Mouse (Mus musculus) embryonic stem cell, embryonic (primary cell): ENCODE measurements around the gene Lrriq4.

Experiments used
- CTCF ChIA-PET, 4 experiments: fragments of 300-600 bp in 2 of 4; fragments of 350-600 bp in 2 of 4; sonication (Branson Sonifier 250); formaldehyde crosslinking; loops; one replicate each; lab custom pipeline; 2022; ENCODE audit warnings: inconsistent platforms in 2 of 4; lab: Charles Lee
- POLR2A ChIA-PET, 4 experiments: fragments of 300-600 bp in 2 of 4; fragments of 350-600 bp in 2 of 4; sonication (Branson Sonifier 250); formaldehyde crosslinking; loops; one replicate each; lab custom pipeline; 2022; ENCODE audit warnings: antibody characterized with exemption in 4 of 4, inconsistent platforms in 1 of 4; lab: Charles Lee

Lrriq4 gene

DNA sequence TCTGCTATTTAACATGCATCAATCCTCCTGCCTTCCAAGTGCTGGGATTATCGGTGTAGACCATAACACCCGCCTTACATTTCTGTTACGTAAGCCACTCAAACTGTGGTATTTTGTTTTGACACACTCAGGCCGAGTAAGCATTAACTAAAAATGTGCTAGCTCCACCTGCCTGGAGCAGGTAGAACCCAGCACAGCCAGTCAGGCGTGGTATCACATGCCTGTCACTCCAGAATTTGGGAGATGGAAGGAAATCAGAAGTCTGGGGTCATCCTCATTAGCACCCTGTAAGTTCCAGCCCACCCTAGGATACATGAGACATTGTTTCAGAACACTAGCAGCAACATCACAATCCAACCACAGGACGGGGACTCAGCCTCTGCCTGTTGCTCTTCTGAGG is 65.9 kb downstream of the Lrriq4 start:
- CTCF ChIA-PET = no interaction called here

DNA sequence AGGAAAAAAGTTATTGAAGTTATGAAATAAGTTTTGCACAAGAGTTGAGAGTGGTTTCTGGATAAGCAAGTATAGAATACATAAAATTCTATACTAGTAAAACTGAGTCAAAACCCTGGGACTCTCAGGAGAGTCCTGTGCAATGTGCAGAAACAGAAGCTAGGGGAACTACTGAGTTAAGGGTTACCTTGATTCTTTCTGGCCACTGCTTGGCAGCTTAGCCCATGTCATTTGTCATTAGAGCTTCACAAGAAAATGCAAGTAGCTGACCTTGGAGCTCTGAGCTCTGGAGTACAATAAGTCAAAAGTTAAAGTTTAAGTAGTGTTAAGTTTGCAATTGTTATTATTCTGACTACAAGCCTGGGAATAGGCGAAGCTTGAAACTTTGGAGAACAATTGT is 69.0 kb downstream of the Lrriq4 start:
- CTCF ChIA-PET = interaction anchor here in 3 of 4 experiments (0.5 to 0.6 kb wide), 3 partner anchors 24 to 173 kb away, joined by 3 to 7 read pairs (median 3); no protein-coding TSS in a partner anchor
- POLR2A ChIA-PET = interaction anchor here in 3 of 4 experiments (0.7 to 0.8 kb wide), 4 partner anchors 14 to 103 kb away, joined by 3 read pairs; partner anchors contain the start of genes Lrrc31 (in 1 of the 3) and Lrriq4 (in 1 of the 3)

More for the DNA sequence above, 65.9 kb downstream of the Lrriq4 start:
- POLR2A ChIA-PET = interaction anchor here in 2 of 4 experiments (1.1 to 2.6 kb wide), 3 partner anchors 12 to 14 kb away, joined by 3 to 11 read pairs (median 7); no protein-coding TSS in a partner anchor

DNA sequence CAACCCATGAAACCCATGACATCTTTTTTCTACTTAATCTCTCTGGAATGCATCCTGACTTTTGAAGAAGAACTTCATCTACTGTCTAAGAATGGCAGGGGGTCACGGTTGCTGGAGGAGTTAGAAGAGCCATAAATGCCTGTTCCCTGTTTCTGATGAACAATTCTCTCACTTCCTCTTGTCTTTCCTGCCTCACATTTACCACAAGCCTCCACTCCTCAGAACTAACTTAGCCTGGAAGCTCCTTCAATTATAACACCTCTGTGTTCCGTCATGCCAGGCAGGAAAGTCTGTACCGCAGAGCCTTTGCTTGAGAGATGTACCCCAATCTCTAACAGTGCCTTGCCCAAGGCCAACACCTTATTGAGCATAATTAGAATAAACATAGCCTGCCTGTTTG is 74.3 kb downstream of the Lrriq4 start:
- CTCF ChIA-PET = no interaction called here
- POLR2A ChIA-PET = interaction anchor here in 1 of 4 experiments (1.0 kb wide), 1 partner anchor 17 kb away, joined by 3 read pairs; no protein-coding TSS in a partner anchor
